Mouse (Mus musculus) T-cell, adult 2 months (primary cell): Measurements from ENCODE around the gene Ppp2r5c.
A peak's percentile ranks its signal among the peaks of the same experiment; 100 is the strongest.

Experiments used
- DNase-seq: peaks from one replicate; pipeline ENCODE4 v3.0.0; 2022; ENCODE audit warnings: low spot score

Ppp2r5c gene

DNA sequence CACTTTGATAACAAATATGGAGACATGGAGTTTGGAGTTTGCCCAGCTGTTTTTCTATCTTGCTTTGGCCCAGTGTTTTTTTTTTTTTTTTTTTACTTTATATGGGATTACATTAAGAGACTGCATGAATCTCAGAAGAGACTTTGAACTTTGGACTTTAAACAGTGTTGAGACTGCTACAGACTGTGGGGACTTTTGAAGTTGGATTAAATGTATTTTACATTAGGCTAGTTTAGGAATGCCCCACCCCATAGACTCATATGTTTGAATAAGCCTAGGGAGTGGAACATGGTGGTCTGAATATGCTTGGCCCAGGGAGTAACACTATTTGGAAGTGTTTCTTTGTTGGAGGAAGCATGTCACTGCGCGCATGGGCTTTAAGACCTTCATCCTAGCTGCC, 4.7 kb upstream of the Ppp2r5c start:
- DNase-seq: no peak

DNA sequence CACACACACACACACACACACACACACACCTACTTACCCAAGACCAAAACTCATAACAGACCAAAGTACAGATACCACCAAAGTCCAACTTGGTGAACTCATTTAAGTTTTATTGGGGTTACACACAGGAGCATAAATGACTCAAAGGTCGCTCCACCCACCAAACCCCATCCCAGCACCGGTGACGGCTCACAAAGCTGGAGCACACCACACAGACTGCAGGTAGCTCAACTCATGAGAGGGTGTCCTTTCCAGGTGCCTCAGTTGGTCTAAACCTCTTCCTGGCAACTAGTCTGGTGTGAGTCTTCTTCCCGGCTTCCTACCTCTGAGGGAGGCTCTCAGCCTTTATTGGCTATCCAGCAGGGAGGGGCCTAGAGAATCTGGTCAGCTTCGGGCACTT, 2.4 kb upstream of the Ppp2r5c start:
- no peak for DNase-seq

DNA sequence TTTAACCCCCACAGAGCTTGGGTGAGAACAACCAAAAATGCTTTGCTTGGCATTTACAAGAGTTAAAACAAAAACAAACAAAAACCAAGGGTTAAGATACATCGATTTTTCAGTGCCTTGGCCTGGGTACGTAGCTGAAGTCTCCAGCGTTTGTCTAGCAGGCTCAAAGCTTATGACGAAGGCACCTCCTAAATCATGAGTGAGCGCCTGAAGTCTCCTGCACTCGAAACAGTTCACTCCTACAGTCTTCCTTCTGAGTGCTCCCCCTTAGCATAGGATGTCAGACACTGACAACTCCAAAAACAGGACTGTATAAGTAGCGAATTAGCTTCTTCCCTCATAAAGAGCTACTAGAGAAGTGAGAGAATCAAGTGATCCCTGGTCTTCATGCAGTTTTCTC, 1.1 kb upstream of the Ppp2r5c start:
- DNase-seq: no peak

DNA sequence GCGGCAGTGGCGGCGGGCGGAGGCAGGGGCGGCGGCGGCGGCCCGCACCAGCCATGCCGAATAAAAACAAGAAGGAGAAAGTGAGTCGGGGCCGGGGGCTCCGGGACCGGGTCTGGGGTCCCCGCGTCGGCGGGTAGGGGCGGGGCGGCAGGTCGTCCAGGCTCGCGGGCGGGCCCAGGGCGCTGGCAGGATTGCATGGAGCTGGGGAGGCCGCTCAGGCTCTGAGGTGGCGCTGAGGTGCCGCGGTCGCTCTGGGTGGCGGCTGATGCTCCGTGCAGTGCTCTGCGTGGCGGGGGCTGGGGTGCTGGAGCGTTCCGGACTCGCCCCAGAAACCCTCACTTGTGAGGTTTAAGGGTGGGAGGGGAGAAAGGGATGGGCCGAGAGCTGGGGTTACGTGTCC, 386 bp downstream of the Ppp2r5c start:
- peak; percentile 51 for DNase-seq

DNA sequence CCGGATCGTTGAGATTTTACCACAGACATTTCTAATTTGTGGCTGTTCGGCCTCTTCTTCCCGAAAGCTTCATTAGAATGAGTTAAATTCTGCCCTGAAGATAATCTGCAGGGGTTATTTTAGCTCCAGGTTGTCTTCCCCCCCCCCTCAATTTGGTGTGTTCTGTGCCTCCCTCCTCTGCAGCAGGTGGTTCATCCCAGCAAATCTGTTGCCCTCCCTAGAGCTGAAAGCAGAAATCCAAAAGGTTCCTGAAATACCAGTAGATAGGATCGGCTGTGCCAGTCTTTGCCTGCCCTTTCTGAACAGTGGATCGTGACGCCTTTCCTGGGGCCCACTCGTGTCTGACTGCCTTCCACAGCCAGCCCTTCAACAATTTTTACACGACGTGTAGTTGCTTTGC, 1.8 kb downstream of the Ppp2r5c start:
- DNase-seq: no peak

DNA sequence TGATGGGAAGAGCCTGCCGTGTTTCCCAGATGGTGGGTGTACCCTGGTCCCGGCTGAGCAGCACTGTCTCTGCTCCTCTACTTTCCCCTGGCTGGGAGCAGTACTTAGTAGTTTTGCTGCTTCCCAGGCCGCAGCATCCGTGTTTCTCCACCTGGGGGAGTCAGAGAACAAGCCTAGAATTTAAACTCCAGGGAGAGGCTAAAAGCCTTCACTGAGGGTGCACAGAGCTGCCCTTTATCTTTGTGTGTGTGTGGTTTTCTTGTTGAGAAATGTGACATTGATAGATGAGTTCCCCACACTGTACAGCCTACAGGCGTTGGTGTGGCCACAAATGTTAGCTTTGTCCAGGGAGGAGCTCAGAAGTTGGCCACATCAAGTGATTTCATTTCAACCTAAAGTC, 7.3 kb downstream of the Ppp2r5c start:
- DNase-seq: peak; percentile 76

DNA sequence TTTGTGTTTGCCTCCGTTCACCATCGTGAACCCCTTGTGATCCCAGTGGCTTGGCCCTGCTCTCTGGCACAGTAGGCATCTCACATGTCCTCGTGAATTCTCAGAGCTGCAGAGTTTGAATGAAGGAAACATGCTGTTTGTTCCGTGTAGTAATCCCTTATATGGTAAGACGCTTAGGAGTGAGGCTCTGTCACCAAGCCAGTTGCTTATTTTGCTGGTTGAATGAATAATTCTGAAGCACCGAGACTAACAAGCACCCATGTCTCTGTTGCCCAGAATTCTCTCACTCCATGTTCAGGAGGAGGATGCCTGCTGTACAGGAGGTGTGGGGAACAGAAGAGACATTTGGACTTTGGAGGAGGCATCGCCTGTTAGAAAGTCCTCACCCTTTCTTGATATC, 9.1 kb downstream of the Ppp2r5c start:
- DNase-seq: no peak

DNA sequence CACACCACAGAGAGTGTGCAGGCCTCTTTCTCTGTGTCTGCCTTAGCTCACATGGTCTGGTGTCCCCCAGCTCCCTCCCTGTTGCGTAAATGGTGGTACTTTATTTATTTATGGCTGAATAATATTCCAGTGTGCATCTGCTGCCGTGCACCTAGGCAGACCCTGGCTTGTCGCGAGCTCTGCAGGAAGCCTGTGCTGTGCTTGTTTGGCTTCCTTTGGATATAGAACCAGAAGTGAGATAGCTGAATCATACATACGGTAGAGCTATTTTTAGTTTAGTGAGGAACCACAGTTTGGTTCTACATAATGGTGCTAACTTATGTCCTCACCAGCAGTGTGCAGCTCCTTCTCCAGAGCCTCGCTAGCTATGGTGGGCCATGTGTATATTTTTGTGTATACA, 11.7 kb downstream of the Ppp2r5c start:
- DNase-seq: no peak

DNA sequence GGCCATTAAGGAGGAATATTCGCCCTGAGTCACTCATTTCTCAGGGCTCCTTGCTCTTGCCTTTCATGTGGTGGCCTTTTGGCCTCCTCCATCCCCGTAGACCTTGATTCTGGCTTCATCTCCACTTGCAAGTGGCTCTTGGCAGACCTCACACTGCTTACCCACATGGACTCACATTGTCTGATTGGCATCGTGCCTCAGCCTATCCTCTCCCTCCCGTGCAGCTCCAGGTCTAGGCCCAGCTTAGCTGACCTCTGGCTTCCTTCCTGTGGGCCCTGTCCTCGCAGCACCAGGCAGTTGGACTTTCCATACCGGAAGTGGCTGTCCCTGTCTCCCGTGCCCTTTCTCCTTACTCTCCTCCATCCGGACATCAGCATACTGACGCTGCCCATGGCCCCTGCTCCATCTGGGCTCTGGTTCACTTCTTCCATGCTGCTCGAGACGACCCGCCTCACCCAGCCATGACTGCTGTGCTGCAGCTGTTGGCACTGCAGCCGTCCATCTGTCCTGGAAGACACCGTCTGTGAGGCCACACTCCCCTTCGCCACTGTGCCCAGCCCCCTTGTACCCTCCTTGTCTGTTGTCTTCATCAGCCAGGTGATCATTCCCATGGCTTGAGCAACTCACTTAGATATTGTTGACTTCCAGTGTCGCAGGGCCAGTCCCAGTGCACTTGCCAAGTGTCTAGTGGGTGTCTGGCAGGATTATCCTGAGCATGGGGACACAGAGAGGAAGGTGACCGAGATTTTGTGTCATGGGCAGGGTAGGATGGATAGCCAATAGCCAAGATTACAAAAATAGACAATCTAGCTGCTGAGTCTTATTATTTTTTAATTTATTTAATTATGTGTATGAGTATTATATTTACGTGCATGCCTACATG, 13.7 kb downstream of the Ppp2r5c start:
- no peak for DNase-seq

DNA sequence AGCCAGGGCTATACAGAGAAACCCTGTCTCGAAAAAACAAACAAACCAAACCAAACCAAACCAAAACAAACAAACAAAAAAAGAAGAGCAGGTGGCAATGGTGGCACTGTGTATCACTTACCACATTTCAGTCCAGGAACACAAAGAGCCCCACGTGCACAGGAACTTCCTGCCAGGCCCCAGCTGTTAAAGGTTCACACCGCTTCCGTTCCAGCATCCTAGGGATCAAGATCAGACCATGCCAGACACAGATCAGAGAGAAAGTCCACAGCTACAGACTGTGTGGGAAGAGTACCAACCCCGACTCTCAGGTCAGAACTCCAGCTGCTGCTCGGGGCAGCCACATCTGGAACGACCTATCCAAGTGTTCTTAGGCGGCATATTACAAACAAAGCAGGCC, 16.8 kb downstream of the Ppp2r5c start:
- peak; percentile 56 for DNase-seq

DNA sequence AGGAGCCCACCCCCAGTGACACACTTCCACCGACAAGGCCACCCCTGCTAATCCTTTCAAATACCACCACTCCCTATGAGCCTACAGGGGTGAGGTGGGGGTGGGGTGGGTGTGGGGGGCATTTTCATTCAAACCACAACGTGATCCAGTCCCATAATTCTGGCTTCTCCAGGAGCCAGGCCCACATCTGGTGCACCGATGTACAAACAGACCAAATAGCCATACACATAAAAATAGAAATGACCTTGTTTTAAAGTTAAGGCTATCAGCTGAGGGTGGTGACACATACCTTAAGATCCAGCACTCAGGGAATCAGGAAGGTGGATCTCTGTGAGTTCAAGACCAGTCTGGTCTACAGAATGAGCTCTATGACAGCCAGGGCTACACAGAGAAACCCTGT, 24.5 kb downstream of the Ppp2r5c start:
- DNase-seq: no peak

DNA sequence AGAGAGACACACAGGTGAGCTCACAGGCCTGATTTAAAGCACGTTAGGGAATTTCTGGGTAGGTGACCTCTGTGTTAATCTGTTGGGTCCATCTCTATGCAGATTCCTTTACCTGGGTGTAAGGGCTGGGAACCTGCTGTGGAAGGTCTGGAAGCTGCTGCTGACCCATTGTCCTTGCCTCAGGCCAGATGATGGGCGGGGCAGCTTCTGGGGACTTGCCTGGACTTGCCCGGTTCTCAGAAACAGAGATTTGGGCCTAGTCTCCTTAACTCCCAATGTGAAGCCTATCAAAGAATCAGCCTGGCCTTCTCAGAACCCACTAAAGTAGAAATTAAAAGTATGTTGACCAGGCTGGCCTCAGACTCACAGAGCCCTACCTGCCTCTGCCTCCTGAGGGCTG, 25.3 kb downstream of the Ppp2r5c start:
- DNase-seq: no peak

DNA sequence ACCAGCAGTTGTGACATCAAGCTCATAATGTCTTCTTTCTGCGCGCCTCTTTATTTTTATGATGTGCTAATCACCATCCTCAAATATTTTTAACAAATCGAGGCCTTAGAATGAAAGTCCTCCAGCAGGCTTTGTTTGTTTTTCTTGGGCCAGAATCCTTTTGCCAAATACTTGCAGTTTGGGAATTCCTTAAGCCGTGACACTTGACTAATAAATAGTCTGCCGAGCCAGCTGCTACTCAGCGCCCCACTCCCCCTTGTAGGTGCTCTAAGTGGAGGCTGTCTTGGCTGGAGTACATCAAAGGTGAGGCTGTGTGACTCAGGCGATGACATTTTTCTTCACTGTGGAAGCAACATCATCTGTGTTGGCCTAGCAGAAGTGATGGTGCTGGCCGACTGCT, 27.6 kb downstream of the Ppp2r5c start:
- no peak for DNase-seq

DNA sequence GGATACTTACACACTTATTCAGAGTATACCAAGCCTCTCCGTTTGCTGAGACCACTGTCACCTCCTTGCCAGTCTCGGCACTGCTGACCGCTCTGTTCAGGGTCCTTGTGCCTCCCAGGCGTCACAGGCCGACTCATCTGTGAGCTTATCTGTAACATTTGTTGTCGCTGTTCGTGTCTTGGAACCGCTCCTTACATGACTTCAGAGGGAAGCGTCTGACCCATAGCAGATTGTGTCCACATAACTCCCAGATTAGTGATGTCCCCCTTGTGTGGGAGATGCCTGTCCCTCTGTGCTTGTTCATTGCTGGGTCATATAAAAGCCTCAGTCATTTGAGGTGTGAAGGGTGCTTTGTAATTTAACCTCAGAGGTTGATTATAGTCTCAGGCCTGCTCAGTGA, 29.6 kb downstream of the Ppp2r5c start:
- no peak for DNase-seq

DNA sequence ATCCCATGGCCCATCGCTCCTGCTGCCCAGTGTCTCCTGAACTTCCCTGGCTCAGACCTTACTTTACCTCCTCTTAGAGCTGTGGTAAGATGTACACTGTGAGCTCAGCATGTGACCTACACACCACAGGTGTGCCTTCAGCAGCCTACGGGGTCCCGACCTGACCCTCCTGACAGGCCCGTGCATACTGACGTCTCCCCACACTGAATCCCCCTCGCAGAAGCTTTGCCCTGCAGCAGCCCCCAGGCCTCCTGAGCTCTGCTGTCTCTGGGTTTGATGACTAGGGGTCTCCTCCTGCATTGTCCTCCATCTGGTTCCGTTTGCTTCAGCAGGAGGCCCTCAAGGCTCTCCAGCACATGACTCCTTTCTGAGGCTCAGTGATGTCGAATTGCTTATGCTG, 31.0 kb downstream of the Ppp2r5c start:
- no peak for DNase-seq

DNA sequence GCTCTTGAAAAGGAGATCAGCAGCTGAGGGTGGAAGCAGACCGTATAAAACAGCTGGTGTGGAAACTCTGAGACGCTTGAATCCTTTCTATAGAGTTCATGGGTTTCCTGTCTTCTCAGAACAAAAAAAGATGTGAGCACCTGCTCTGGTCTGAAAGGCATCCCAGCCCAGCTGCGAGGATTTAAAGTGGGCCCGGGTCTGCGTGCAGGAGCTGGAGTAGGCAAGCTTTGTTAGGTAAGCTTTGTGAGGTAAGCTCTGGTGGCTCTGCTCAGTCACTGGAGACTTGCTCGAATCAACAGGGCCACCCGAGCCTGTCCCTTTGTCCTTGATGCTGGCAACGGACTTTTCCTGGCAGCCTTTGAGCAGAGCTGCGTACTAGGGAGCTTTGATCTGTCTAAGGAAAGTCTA, 31.7 kb downstream of the Ppp2r5c start:
- DNase-seq: no peak

DNA sequence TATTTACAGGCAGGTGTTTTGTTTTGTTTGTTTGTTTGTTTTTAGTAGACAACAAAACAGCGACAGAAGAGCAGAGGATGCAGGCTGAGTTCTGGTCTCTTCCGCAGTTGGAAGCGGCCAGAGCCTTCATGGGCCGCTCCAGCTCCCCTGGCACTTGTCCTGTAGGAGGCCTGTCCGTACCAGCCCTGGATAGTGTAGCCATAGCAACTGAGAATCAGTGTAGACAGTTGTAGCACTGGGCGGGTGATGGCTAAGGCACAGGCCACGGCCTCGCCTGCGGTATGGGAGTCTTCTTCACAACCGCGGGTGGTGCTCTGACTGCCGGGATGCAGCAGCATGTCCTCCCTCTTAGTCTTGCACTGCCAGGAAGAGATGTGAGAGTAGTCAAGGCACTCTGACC, 32.3 kb downstream of the Ppp2r5c start:
- DNase-seq: no peak

DNA sequence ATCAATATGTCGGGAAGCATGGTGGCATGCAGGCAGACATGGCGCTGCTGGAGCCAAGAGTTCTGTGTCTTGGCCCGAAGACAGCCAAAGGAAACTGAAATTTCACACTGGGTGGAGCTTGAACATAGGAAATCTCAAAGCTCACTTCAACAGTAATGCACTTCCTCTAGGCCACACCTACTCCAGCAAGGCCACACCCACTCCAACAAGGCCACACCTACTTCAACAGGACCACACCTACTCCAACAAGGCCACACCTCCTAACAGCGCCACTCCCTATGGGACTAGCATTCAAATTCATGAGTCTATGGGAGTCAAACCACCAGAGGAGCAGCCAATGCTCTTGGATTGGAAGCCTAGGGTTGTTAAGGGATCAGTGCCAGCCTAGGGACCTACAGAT, 33.8 kb downstream of the Ppp2r5c start:
- no peak for DNase-seq

DNA sequence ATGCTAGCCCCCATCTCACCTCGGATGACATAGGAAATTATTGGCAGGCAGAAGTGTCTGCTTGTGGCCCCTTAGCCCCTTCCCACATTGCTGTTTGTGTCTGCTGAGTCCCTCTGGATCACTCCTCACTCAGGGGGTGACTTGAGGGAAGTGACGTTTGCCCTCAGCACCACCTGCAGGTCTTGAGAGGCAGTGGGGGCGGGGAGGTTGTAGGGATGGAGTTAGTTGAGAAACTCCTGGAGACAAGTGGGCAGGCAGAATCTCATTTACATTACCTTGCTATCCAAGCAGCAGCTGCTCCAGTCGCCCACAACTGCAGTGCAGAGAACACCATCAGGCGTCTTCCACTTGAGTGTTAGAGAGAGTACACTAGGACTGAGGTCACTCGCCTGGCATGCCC, 36.8 kb downstream of the Ppp2r5c start:
- no peak for DNase-seq

DNA sequence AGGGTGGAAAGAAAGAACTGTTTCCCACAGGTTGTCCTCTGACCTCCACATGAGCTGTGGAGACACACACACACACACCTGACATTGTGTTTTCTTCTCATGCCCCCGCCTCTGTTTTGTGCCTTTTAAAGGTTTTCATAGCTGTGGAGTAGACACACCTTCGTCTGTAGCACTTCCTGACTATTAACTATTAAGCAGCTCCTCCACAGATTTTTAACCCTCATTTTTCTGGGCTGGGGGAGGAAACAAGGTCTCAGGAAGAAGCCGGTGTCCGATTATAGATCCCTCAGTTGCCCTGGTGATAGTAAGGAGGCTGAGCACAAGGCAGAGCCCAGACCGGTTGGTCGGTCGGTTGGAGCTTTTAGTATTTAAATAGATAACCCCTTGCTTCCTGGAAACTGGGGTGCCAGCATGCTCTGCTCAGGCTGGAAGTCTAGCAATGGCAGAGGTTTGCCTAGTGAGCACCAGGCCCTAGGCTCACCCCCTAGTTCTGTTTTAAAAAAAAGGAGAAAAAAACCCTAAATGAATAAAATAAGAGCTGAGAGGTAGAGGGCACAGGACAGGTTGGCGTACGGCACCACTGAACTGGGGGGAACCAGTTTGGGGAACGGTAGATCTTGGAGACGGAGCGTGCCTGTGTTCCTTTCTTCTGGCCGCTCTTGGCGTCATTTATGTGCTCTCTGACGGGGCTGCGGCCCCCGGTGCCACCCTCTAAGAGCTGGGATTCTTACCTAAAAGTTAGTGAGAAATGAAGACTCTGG, 38.1 kb downstream of the Ppp2r5c start:
- no peak for DNase-seq

DNA sequence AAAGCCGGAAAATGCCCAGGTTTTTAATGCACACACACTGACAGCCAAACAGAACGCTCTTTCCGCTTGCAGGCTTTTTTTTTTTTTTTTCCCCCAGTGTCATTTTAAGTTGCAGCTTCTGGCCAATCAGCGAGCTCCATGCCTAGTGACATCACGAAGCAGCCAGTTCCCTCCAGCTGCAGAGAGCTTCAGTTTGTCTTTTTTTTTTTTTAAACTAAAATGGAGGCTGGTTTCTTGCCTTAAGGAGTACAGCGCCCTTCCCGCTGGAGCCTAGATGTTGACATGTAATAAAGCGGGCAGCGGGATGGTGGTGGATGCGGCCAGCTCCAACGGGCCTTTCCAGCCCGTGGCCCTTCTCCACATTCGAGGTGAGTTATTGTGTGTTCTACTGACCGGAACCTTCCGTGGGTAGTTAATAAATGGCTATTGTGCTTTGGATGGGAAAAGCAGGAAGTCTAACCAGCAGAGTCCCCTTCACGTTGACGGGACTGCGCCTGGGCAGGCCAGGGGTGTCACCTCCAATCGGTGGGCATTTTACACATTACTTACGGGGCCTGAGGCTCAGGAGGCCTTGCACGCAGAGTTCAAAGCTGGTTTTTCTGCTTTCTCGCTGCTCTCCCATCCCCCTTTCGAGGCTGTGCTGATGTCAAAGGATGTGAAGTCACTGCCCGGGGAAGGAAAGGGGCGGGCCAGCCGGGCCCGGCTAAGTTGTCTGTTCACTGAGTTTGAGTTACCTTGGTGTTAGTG, 38.8 kb downstream of the Ppp2r5c start:
- DNase-seq: peak; percentile 94

DNA sequence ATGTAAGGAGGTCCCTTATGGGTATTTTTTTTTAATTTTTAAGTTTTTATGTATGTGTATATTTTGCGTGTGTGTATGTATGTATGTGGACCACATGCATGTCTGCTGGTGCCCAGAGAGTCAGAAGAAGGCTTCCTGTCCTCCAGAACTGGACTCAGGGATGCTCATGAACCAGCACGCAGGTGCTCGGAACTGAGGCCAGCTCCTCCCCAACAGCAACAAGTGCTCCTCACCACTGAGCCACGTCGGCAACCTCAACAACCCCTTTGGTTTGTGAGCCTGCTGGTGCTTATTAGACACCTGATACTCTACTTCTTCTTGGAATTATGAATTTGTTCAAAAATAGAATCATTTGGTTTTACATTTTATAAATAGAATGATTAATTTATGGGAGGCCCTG, 39.9 kb downstream of the Ppp2r5c start:
- no peak for DNase-seq

DNA sequence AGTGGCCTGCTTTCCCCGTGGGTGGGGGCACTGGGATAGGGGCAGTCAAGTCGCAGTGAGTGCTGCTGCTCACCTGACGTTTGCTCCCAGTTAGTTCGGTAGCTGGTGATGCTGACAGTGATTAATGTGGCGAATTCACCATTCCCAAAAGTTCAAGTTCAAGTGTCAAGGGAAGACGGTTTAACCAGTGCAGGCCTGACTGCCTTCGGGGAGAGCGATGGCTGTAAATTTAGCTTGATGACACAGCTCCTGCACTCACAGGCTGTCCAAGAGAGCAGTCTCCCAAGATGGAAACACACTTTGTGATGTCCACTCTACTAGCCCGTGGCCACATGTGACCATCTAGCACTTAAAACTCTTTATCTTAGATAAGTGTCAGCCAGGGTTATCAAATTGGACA, 41.1 kb downstream of the Ppp2r5c start:
- DNase-seq: no peak
